Comparison of ENCODE assay signal across 12 mouse cellular contexts in genomic region chr2:31267447-31267846, GRCm38 (mm10). TPM values are rescaled to one million over a fixed set of nuclear protein-coding genes. Genes with fewer than 3 reads are reported as not detected.
DNase-seq lines count a peak whose midpoint lies in the region; ATAC-seq and TF ChIP-seq lines count a peak whose summit lies in the region.
"Had no signal": no experiment of that assay in that cellular context is flagged by ENCODE, and none has a peak within 500 bp of the region (broad histone marks: within the 10 kb centered on the region; RNA-seq: fewer than 3 reads in every experiment).

No protein-coding gene starts in this region.

- no peak overlapping the region for H3K4me3 ChIP-seq in heart, embryonic 11.5 days (ENCODE audit: low read depth, low read length)
- H3K4me3 ChIP-seq in embryonic facial prominence, embryonic 14.5 days (ENCODE audit: low read depth, low read length), result no peak overlapping the region
- no peak overlapping the region for H3K4me3 ChIP-seq in midbrain, embryonic 14.5 days (replicated peaks; ENCODE audit: low read depth, low read length)
- H3K4me3 ChIP-seq in stomach, postnatal 0 days (ENCODE audit: low read depth, low read length), result no peak overlapping the region
- H3K4me3 ChIP-seq: heart, embryonic 15.5 days; liver, embryonic 15.5 days had no signal

- no peak for TF ChIP-seq CTCF in stomach, postnatal 0 days (IDR thresholded peaks at IDR 0.05; ENCODE audit: low read depth)

- no peak overlapping the region for H3K27ac ChIP-seq in heart, embryonic 11.5 days (ENCODE audit: low read depth, low read length)
- no peak overlapping the region for H3K27ac ChIP-seq in embryonic facial prominence, embryonic 14.5 days (replicated peaks; ENCODE audit: low read depth, low read length)
- peak overlapping the region; percentile 52; the same call in 1 of the 2 replicates for H3K27ac ChIP-seq in midbrain, embryonic 14.5 days (replicated peaks; ENCODE audit: low read depth, low read length)
- H3K27ac ChIP-seq in stomach, postnatal 0 days (replicated peaks), result no peak overlapping the region
- H3K27ac ChIP-seq: heart, embryonic 15.5 days; liver, embryonic 15.5 days had no signal

- H3K9ac ChIP-seq in heart, embryonic 11.5 days (ENCODE audit: low read depth, low read length), result peak overlapping the region; percentile 11; the same call in 1 of the 2 replicates
- H3K9ac ChIP-seq in embryonic facial prominence, embryonic 14.5 days (ENCODE audit: low read depth, low read length), result no peak overlapping the region
- H3K9ac ChIP-seq in midbrain, embryonic 14.5 days (replicated peaks; ENCODE audit: low read length), result no peak overlapping the region
- no peak overlapping the region for H3K9ac ChIP-seq in stomach, postnatal 0 days (ENCODE audit: low read length)
- H3K9ac ChIP-seq: heart, embryonic 15.5 days; liver, embryonic 15.5 days had no signal

- H3K4me2 ChIP-seq in heart, embryonic 11.5 days, result no peak overlapping the region
- no peak overlapping the region for H3K4me2 ChIP-seq in embryonic facial prominence, embryonic 14.5 days (ENCODE audit: low read depth, low read length)
- 0 out of 2 replicates have a peak overlapping the region, but pooled peaks have one; percentile 3 for H3K4me2 ChIP-seq in midbrain, embryonic 14.5 days (ENCODE audit: low read length)
- H3K4me2 ChIP-seq in stomach, postnatal 0 days (replicated peaks; ENCODE audit: low read depth), result no peak overlapping the region
- H3K4me2 ChIP-seq: heart, embryonic 15.5 days; liver, embryonic 15.5 days had no signal

- no peak for DNase-seq in heart, postnatal 14 days
- DNase-seq in Muller cell, postnatal 12 days (ENCODE audit: inconsistent ontology term), result peak; percentile 57
- DNase-seq in embryonic facial prominence, embryonic 14.5 days (ENCODE audit: low spot score), result peak; percentile 45
- peak; percentile 65 for DNase-seq in midbrain, embryonic 14.5 days
- no peak for DNase-seq in ovary, postnatal 36 days (ENCODE audit: low spot score)
- no peak for DNase-seq in stomach, postnatal 0 days (ENCODE audit: low spot score)
- DNase-seq in heart, adult 8-10 months (ENCODE audit: low spot score), result no peak
- DNase-seq: adrenal gland, postnatal 25 days; kidney, postnatal 25 days had no signal

- no peaks in the 10 kb centered on the region for H3K9me3 ChIP-seq in heart, embryonic 11.5 days (replicated peaks; ENCODE audit: control insufficient read depth, low read length)
- no peaks in the 10 kb centered on the region for H3K9me3 ChIP-seq in embryonic facial prominence, embryonic 14.5 days (ENCODE audit: control insufficient read depth, low read length)
- H3K9me3 ChIP-seq in midbrain, embryonic 14.5 days (ENCODE audit: control insufficient read depth, low read length), result no peaks in the 10 kb centered on the region
- no peaks in the 10 kb centered on the region for H3K9me3 ChIP-seq in stomach, postnatal 0 days (ENCODE audit: control insufficient read depth, low read length)
- H3K9me3 ChIP-seq: heart, embryonic 15.5 days; liver, embryonic 15.5 days had no signal

- 47% methylated on average over 6 of the region's 6 CpGs for WGBS in heart, embryonic 11.5 days (ENCODE audit: insufficient replicate concordance)
- WGBS in embryonic facial prominence, embryonic 14.5 days, result 37% methylated on average over 6 of the region's 6 CpGs
- WGBS in midbrain, embryonic 14.5 days, result 15% methylated on average over 6 of the region's 6 CpGs
- WGBS in stomach, postnatal 0 days, result 67% methylated on average over 6 of the region's 6 CpGs

- intact Hi-C loops in heart, postnatal 14 days (cut with DNase I), result no loop called here

- H3K27me3 ChIP-seq in heart, embryonic 11.5 days (ENCODE audit: control insufficient read depth, insufficient read depth, low read length), result no peaks in the 10 kb centered on the region
- no peaks in the 10 kb centered on the region for H3K27me3 ChIP-seq in embryonic facial prominence, embryonic 14.5 days (replicated peaks; ENCODE audit: control insufficient read depth, insufficient read depth, low read length)
- no peaks in the 10 kb centered on the region for H3K27me3 ChIP-seq in midbrain, embryonic 14.5 days (ENCODE audit: control insufficient read depth, insufficient read depth, low read length)
- H3K27me3 ChIP-seq in stomach, postnatal 0 days (ENCODE audit: control insufficient read depth, insufficient read depth, low read length), result no peaks in the 10 kb centered on the region
- H3K27me3 ChIP-seq: heart, embryonic 15.5 days; liver, embryonic 15.5 days had no signal

- no peak for TF ChIP-seq EP300 in stomach, postnatal 0 days (optimal IDR thresholded peaks at IDR 0.05)

- no peak for ATAC-seq in heart, embryonic 11.5 days (replicated peaks; ENCODE audit: insufficient number of reproducible peaks, low FRiP score, low TSS enrichment)
- peak; percentile 16; the same call in 1 of the 2 replicates for ATAC-seq in embryonic facial prominence, embryonic 14.5 days (ENCODE audit: low read depth)
- 0 out of 2 replicates have a peak, but pooled peaks have one; percentile 35 for ATAC-seq in midbrain, embryonic 14.5 days (ENCODE audit: low FRiP score, low TSS enrichment)
- no peak for ATAC-seq in stomach, postnatal 0 days (ENCODE audit: low FRiP score, low TSS enrichment)

- peaks cover 51% of the 10 kb centered on the region for H3K4me1 ChIP-seq in heart, embryonic 11.5 days (ENCODE audit: control insufficient read depth, insufficient read depth, low read length)
- H3K4me1 ChIP-seq in embryonic facial prominence, embryonic 14.5 days (ENCODE audit: control insufficient read depth, insufficient read depth, low read length), result peaks cover 49% of the 10 kb centered on the region
- H3K4me1 ChIP-seq in midbrain, embryonic 14.5 days (ENCODE audit: control insufficient read depth, insufficient read depth, low read length), result peaks cover 48% of the 10 kb centered on the region
- H3K4me1 ChIP-seq in stomach, postnatal 0 days (replicated peaks; ENCODE audit: control insufficient read depth, insufficient read depth), result peaks cover 15% of the 10 kb centered on the region
- H3K4me1 ChIP-seq: liver, embryonic 15.5 days had no signal

- H3K36me3 ChIP-seq in heart, embryonic 11.5 days (ENCODE audit: control insufficient read depth, insufficient read depth, low read length), result no peaks in the 10 kb centered on the region
- no peaks in the 10 kb centered on the region for H3K36me3 ChIP-seq in embryonic facial prominence, embryonic 14.5 days (ENCODE audit: control insufficient read depth, insufficient read depth, low read length)
- H3K36me3 ChIP-seq in midbrain, embryonic 14.5 days (ENCODE audit: control insufficient read depth, insufficient read depth, low read length), result 0 out of 2 replicates have a peak, but pooled peaks cover 4% of the 10 kb centered on the region
- H3K36me3 ChIP-seq in stomach, postnatal 0 days (ENCODE audit: control insufficient read depth, insufficient read depth, low read length), result no peaks in the 10 kb centered on the region
- H3K36me3 ChIP-seq: liver, embryonic 15.5 days had no signal

RNA-seq across cellular contexts. Expression of gene Ncs1, which starts 21.8 kb away (rescaled TPM):
- 42.8 and 46.5 TPM in 2 replicates for polyA plus RNA-seq in heart, embryonic 11.5 days (2014; fragmentation: Nextera tagmentation; extraction: Ambion mirVana)
- 10 to 100 TPM in 1 of 2 experiments, 1 to 10 TPM in 1; 7.9 to 11.9 TPM for total RNA-seq in heart, postnatal 14 days (2021)
- 45.6 and 49.2 TPM in 2 replicates for polyA plus RNA-seq in embryonic facial prominence, embryonic 14.5 days (2014; fragmentation: Nextera tagmentation; extraction: Ambion mirVana)
- 167 and 185 TPM in 2 replicates for polyA plus RNA-seq in midbrain, embryonic 14.5 days (2014; fragmentation: Nextera tagmentation; extraction: Ambion mirVana)
- 9.8 and 10.1 TPM in 2 replicates for polyA plus RNA-seq in stomach, postnatal 0 days (2015; fragmentation: Nextera tagmentation; extraction: Ambion mirVana)
- 10 to 100 TPM; 10.0 to 16.2 (median 14.1) TPM for total RNA-seq in heart, adult 8-10 months (2022)

RNA-seq across cellular contexts. Expression of gene Hmcn2, which starts 46.8 kb away (rescaled TPM):
- 0.27 TPM in 1 of 2 replicates, not detected in the other for polyA plus RNA-seq in heart, embryonic 11.5 days (2014; fragmentation: Nextera tagmentation; extraction: Ambion mirVana)
- total RNA-seq in heart, postnatal 14 days (2021), result 10 to 100 TPM; 30.5 to 31.5 TPM
- 1.0 TPM in 2 replicates for polyA plus RNA-seq in embryonic facial prominence, embryonic 14.5 days (2014; fragmentation: Nextera tagmentation; extraction: Ambion mirVana)
- 0.08 and 0.22 TPM in 2 replicates for polyA plus RNA-seq in midbrain, embryonic 14.5 days (2014; fragmentation: Nextera tagmentation; extraction: Ambion mirVana)
- 2.6 and 3.4 TPM in 2 replicates for polyA plus RNA-seq in stomach, postnatal 0 days (2015; fragmentation: Nextera tagmentation; extraction: Ambion mirVana)
- total RNA-seq in heart, adult 8-10 months (2022), result 1 to 10 TPM; 4.4 to 9.4 (median 7.9) TPM

Comparison
In these comparisons a context has a peak if more than half of its experiments do, and no peak if none do; other contexts are left out.
1. ATAC-seq: peak in embryonic facial prominence, embryonic 14.5 days (single experiment) and midbrain, embryonic 14.5 days (single experiment); none in heart, embryonic 11.5 days (single experiment) and stomach, postnatal 0 days (single experiment).
2. DNase-seq: peak in Muller cell, postnatal 12 days (single experiment), embryonic facial prominence, embryonic 14.5 days (single experiment) and midbrain, embryonic 14.5 days (single experiment); none in heart, postnatal 14 days (0 of 2), ovary, postnatal 36 days (single experiment), stomach, postnatal 0 days (single experiment) and heart, adult 8-10 months (single experiment).